Mouse (Mus musculus): ENCODE measurements around the gene Zcrb1. TPM values are rescaled to one million over a fixed set of nuclear protein-coding genes. Genes with fewer than 3 reads are reported as not detected.
A peak's percentile ranks its signal among the peaks of the same experiment; 100 is the strongest.

The Zcrb1 gene
- polyA plus RNA-seq (2015; fragmentation: Nextera tagmentation; extraction: Ambion mirVana) = 190 and 192 TPM in 2 replicates

- ATAC-seq (ENCODE audit: low read depth) = peak; percentile 96
- Histone ChIP-seq H3K27me3 (no peaks in the 10 kb centered on the region), H3K9me3 (no peaks in the 10 kb centered on the region), H3K4me2 (peak within 1 kb of the TSS; percentile 72), H3K4me3 (peak within 1 kb of the TSS; percentile 92), H3K27ac (replicated peaks) (peak within 1 kb of the TSS; percentile 94), H3K36me3 (peaks cover 19% of the 10 kb centered on the region), H3K9ac (peak within 1 kb of the TSS; percentile 96), H3K4me1 (replicated peaks) (peaks cover 43% of the 10 kb centered on the region)
- under 1% methylated on average over 98 of the region's 100 CpGs for WGBS
These were observed at the start of gene Zcrb1, which contains the start of gene Pphln1 for GRCm38 (mm10) chr15:93397826-93398698. Gene Zcrb1 (minus strand): TSS chr15:93398334. Gene Pphln1 (plus strand): TSS chr15:93398350.

- Histone ChIP-seq H3K4me2 (no peak overlapping the region), H3K36me3 (peaks cover 34% of the 10 kb centered on the region), H3K27me3 (no peaks in the 10 kb centered on the region), H3K27ac (replicated peaks) (no peak overlapping the region), H3K9ac (no peak overlapping the region), H3K4me1 (replicated peaks) (no peaks in the 10 kb centered on the region), H3K4me3 (no peak overlapping the region), H3K9me3 (no peaks in the 10 kb centered on the region)
- no peak for ATAC-seq (ENCODE audit: low read depth)
- WGBS = 94% methylated on average over 6 of the region's 6 CpGs
These were observed 45.5 kb upstream of the Zcrb1 start for GRCm38 (mm10) chr15:93443676-93444075.

- H3K9me3 ChIP-seq = no peaks in the 10 kb centered on the region
- no peak overlapping the region for H3K4me3 ChIP-seq
- H3K4me1 ChIP-seq (replicated peaks) = no peaks in the 10 kb centered on the region
- 95% methylated on average over 4 of the region's 4 CpGs for WGBS
- no peaks in the 10 kb centered on the region for H3K27me3 ChIP-seq
- no peak overlapping the region for H3K4me2 ChIP-seq
- H3K27ac ChIP-seq (replicated peaks) = no peak overlapping the region
- peaks cover 38% of the 10 kb centered on the region for H3K36me3 ChIP-seq
- ATAC-seq (ENCODE audit: low read depth) = no peak
- no peak overlapping the region for H3K9ac ChIP-seq
These were observed 44.1 kb upstream of the Zcrb1 start for GRCm38 (mm10) chr15:93442271-93442670.

GRCm38 (mm10) chr15:93438663-93439062 lies 40.5 kb upstream of the Zcrb1 start:
- ATAC-seq (ENCODE audit: low read depth) = no peak; the same call in 1 of the 2 replicates
- H3K9me3 ChIP-seq = no peaks in the 10 kb centered on the region
- no peak overlapping the region for H3K9ac ChIP-seq
- H3K36me3 ChIP-seq = peaks cover 31% of the 10 kb centered on the region
- H3K4me2 ChIP-seq = no peak overlapping the region
- 47% methylated on average over 5 of the region's 5 CpGs for WGBS
- H3K27me3 ChIP-seq = no peaks in the 10 kb centered on the region
- no peak overlapping the region for H3K4me3 ChIP-seq
- no peak overlapping the region for H3K27ac ChIP-seq (replicated peaks)
- H3K4me1 ChIP-seq (replicated peaks) = peaks cover 5% of the 10 kb centered on the region

- no peak for ATAC-seq (ENCODE audit: low read depth)
- peaks cover 9% of the 10 kb centered on the region for H3K4me1 ChIP-seq (replicated peaks)
These were observed 37.9 kb upstream of the Zcrb1 start for GRCm38 (mm10) chr15:93435998-93436397.

GRCm38 (mm10) chr15:93433811-93434210 lies 35.7 kb upstream of the Zcrb1 start:
- Histone ChIP-seq H3K9ac (0 out of 2 replicates have a peak overlapping the region, but pooled peaks have one; percentile 13), H3K27ac (replicated peaks) (no peak overlapping the region), H3K4me2 (no peak overlapping the region), H3K36me3 (peaks cover 9% of the 10 kb centered on the region; the same call in 1 of the 2 replicates), H3K27me3 (no peaks in the 10 kb centered on the region), H3K4me3 (no peak overlapping the region), H3K9me3 (no peaks in the 10 kb centered on the region), H3K4me1 (replicated peaks) (peaks cover 9% of the 10 kb centered on the region)
- ATAC-seq (ENCODE audit: low read depth) = no peak
- WGBS = 59% methylated on average over 11 of the region's 11 CpGs

More at GRCm38 (mm10) chr15:93435998-93436397, 37.9 kb upstream of the Zcrb1 start:
- 90% methylated on average over 12 of the region's 12 CpGs for WGBS
- H3K36me3 ChIP-seq = peaks cover 11% of the 10 kb centered on the region; the same call in 1 of the 2 replicates
- H3K9me3 ChIP-seq = no peaks in the 10 kb centered on the region
- H3K9ac ChIP-seq = no peak overlapping the region
- H3K4me3 ChIP-seq = no peak overlapping the region
- H3K27ac ChIP-seq (replicated peaks) = no peak overlapping the region
- H3K27me3 ChIP-seq = no peaks in the 10 kb centered on the region
- H3K4me2 ChIP-seq = no peak overlapping the region

GRCm38 (mm10) chr15:93422537-93422936 lies 24.4 kb upstream of the Zcrb1 start:
- Histone ChIP-seq H3K9ac (no peak overlapping the region), H3K27me3 (no peaks in the 10 kb centered on the region), H3K4me1 (replicated peaks) (no peaks in the 10 kb centered on the region), H3K9me3 (no peaks in the 10 kb centered on the region), H3K4me3 (no peak overlapping the region), H3K4me2 (no peak overlapping the region), H3K27ac (replicated peaks) (no peak overlapping the region), H3K36me3 (peaks cover 30% of the 10 kb centered on the region)
- ATAC-seq (ENCODE audit: low read depth) = no peak
- 88% methylated on average over 1 of the region's 1 CpGs for WGBS

- H3K4me1 ChIP-seq (replicated peaks) = no peaks in the 10 kb centered on the region
- no peak overlapping the region for H3K9ac ChIP-seq
- H3K9me3 ChIP-seq = no peaks in the 10 kb centered on the region
- WGBS = 90% methylated on average over 7 of the region's 7 CpGs
- no peak for ATAC-seq (ENCODE audit: low read depth)
- H3K27me3 ChIP-seq = no peaks in the 10 kb centered on the region
- peaks cover 27% of the 10 kb centered on the region for H3K36me3 ChIP-seq
- no peak overlapping the region for H3K4me2 ChIP-seq
- H3K27ac ChIP-seq (replicated peaks) = no peak overlapping the region
- no peak overlapping the region for H3K4me3 ChIP-seq
These were observed 22.5 kb upstream of the Zcrb1 start for GRCm38 (mm10) chr15:93420596-93420995.

GRCm38 (mm10) chr15:93416300-93416699 lies 18.2 kb upstream of the Zcrb1 start:
- Histone ChIP-seq H3K4me3 (no peak overlapping the region), H3K9ac (no peak overlapping the region), H3K36me3 (peaks cover 37% of the 10 kb centered on the region), H3K4me2 (no peak overlapping the region), H3K9me3 (no peaks in the 10 kb centered on the region), H3K27ac (replicated peaks) (no peak overlapping the region), H3K27me3 (no peaks in the 10 kb centered on the region), H3K4me1 (replicated peaks) (no peaks in the 10 kb centered on the region)
- 90% methylated on average over 6 of the region's 6 CpGs for WGBS
- ATAC-seq (ENCODE audit: low read depth) = no peak

- 92% methylated on average over 9 of the region's 9 CpGs for WGBS
- Histone ChIP-seq H3K27me3 (no peaks in the 10 kb centered on the region), H3K36me3 (peaks cover 38% of the 10 kb centered on the region), H3K9me3 (no peaks in the 10 kb centered on the region), H3K9ac (no peak overlapping the region), H3K27ac (replicated peaks) (no peak overlapping the region), H3K4me3 (no peak overlapping the region), H3K4me1 (replicated peaks) (no peaks in the 10 kb centered on the region), H3K4me2 (no peak overlapping the region)
- ATAC-seq (ENCODE audit: low read depth) = no peak
These were observed 16.3 kb upstream of the Zcrb1 start for GRCm38 (mm10) chr15:93414456-93414855.

GRCm38 (mm10) chr15:93412445-93412844 lies 14.3 kb upstream of the Zcrb1 start:
- no peaks in the 10 kb centered on the region for H3K4me1 ChIP-seq (replicated peaks)
- no peak for ATAC-seq (ENCODE audit: low read depth)

GRCm38 (mm10) chr15:93406492-93406891 lies 8.4 kb upstream of the Zcrb1 start:
- H3K9ac ChIP-seq = no peak overlapping the region
- H3K36me3 ChIP-seq = peaks cover 13% of the 10 kb centered on the region
- no peak overlapping the region for H3K4me2 ChIP-seq
- no peak overlapping the region for H3K27ac ChIP-seq (replicated peaks)
- WGBS = 97% methylated on average over 5 of the region's 5 CpGs
- no peak overlapping the region for H3K4me3 ChIP-seq
- 0 out of 2 replicates have a peak, but pooled peaks cover 5% of the 10 kb centered on the region for H3K4me1 ChIP-seq (replicated peaks)
- no peaks in the 10 kb centered on the region for H3K9me3 ChIP-seq
- H3K27me3 ChIP-seq = no peaks in the 10 kb centered on the region
- ATAC-seq (ENCODE audit: low read depth) = no peak

More at GRCm38 (mm10) chr15:93412445-93412844, 14.3 kb upstream of the Zcrb1 start:
- Histone ChIP-seq H3K36me3 (peaks cover 40% of the 10 kb centered on the region), H3K27ac (replicated peaks) (no peak overlapping the region), H3K4me2 (no peak overlapping the region), H3K9ac (no peak overlapping the region), H3K9me3 (no peaks in the 10 kb centered on the region), H3K27me3 (no peaks in the 10 kb centered on the region), H3K4me3 (no peak overlapping the region)
- WGBS = 94% methylated on average over 3 of the region's 3 CpGs

Measured in neural tube, embryonic 13.5 days (tissue).